Mouse (Mus musculus) urinary bladder, postnatal 36 days (tissue): Measurements from ENCODE around the gene Dnttip1.
A peak's percentile ranks its signal among the peaks of the same experiment; 100 is the strongest.

Source experiments
- DNase-seq, 2 experiments: peaks; one replicate each; pipeline ENCODE4 v3.0.0; 2022; ENCODE audit warnings: low spot score in 2 of 2, mixed read lengths in 1 of 2

Dnttip1 gene

GRCm38 (mm10) chr2:164754105-164754504 lies 8.3 kb downstream of the Dnttip1 start:
- DNase-seq, result no peak

GRCm38 (mm10) chr2:164754800-164755199 lies 9.0 kb downstream of the Dnttip1 start:
- DNase-seq, result no peak

- no peak for DNase-seq
Observed at GRCm38 (mm10) chr2:164757841-164758240, 12.1 kb downstream of the Dnttip1 start.

- no peak for DNase-seq
Observed at GRCm38 (mm10) chr2:164758692-164759091, 12.9 kb downstream of the Dnttip1 start.

- no peak for DNase-seq
Observed at GRCm38 (mm10) chr2:164760059-164760833, 14.5 kb downstream of the Dnttip1 start.

- no peak for DNase-seq
Observed at GRCm38 (mm10) chr2:164761502-164761901, 15.7 kb downstream of the Dnttip1 start.

GRCm38 (mm10) chr2:164761971-164762370 lies 16.2 kb downstream of the Dnttip1 start:
- DNase-seq, result no peak

GRCm38 (mm10) chr2:164762593-164762992 lies 16.8 kb downstream of the Dnttip1 start:
- no peak for DNase-seq

- DNase-seq, result no peak
Observed at GRCm38 (mm10) chr2:164765841-164766240, 20.1 kb downstream of the Dnttip1 start.

GRCm38 (mm10) chr2:164767812-164768540 lies 22.2 kb downstream of the Dnttip1 start:
- no peak for DNase-seq

- peak; percentile 97 to 98 for DNase-seq
Observed at GRCm38 (mm10) chr2:164769258-164770037, 23.7 kb downstream of the Dnttip1 start, which contains the start of gene Ube2c. Gene Ube2c, plus strand, starts transcription at chr2:164769898.

- no peak for DNase-seq
Observed at GRCm38 (mm10) chr2:164770279-164770678, 24.5 kb downstream of the Dnttip1 start.

GRCm38 (mm10) chr2:164771123-164771522 lies 25.3 kb downstream of the Dnttip1 start:
- no peak for DNase-seq

GRCm38 (mm10) chr2:164773229-164773988 lies 27.6 kb downstream of the Dnttip1 start:
- no peak for DNase-seq

GRCm38 (mm10) chr2:164773989-164774364 lies 28.2 kb downstream of the Dnttip1 start:
- DNase-seq, result no peak

- no peak for DNase-seq
Observed at GRCm38 (mm10) chr2:164776130-164776529, 30.3 kb downstream of the Dnttip1 start.

GRCm38 (mm10) chr2:164776801-164777200 lies 31.0 kb downstream of the Dnttip1 start:
- DNase-seq, result no peak

GRCm38 (mm10) chr2:164777246-164778014 lies 31.6 kb downstream of the Dnttip1 start:
- no peak for DNase-seq

GRCm38 (mm10) chr2:164778015-164778287 lies 32.2 kb downstream of the Dnttip1 start:
- DNase-seq, result no peak

GRCm38 (mm10) chr2:164778809-164779208 lies 33.0 kb downstream of the Dnttip1 start:
- no peak for DNase-seq
